Mouse (Mus musculus): Measurements from ENCODE around the gene Rps9.
"Not testable (repeated sequence)": the region's sequence is repeated elsewhere in the genome, so short reads cannot be mapped to it uniquely, and the experiment has no call there.

The Rps9 gene

GRCm38 (mm10) chr7:3698471-3698870 is 5.3 kb upstream of the Rps9 start:
- no peak for DNase-seq

GRCm38 (mm10) chr7:3703148-3703878 is 480 bp upstream of the Rps9 start:
- no peak for DNase-seq

GRCm38 (mm10) chr7:3704475-3704874 is 682 bp downstream of the Rps9 start:
- no peak for DNase-seq

- peak in 1 of 2 experiments; percentile 13 for DNase-seq
Measured at GRCm38 (mm10) chr7:3705461-3705860, 1.7 kb downstream of the Rps9 start.

- DNase-seq, result peak in 1 of 2 experiments; percentile 19
Measured at GRCm38 (mm10) chr7:3705911-3706310, 2.1 kb downstream of the Rps9 start.

GRCm38 (mm10) chr7:3706343-3706934 is 2.6 kb downstream of the Rps9 start:
- peak in 1 of 2 experiments; percentile 25 for DNase-seq

GRCm38 (mm10) chr7:3707027-3707426 is 3.2 kb downstream of the Rps9 start:
- no peak for DNase-seq

GRCm38 (mm10) chr7:3707568-3708413 is 4.0 kb downstream of the Rps9 start:
- DNase-seq, result no peak

GRCm38 (mm10) chr7:3708447-3708980 is 4.7 kb downstream of the Rps9 start:
- DNase-seq, result not testable (repeated sequence)

- DNase-seq, result no peak
Measured at GRCm38 (mm10) chr7:3709000-3709399, 5.2 kb downstream of the Rps9 start.

GRCm38 (mm10) chr7:3712264-3712942 is 8.6 kb downstream of the Rps9 start:
- DNase-seq, result no peak

GRCm38 (mm10) chr7:3715249-3715648 is 11.5 kb downstream of the Rps9 start:
- peak in 1 of 2 experiments; percentile 0 for DNase-seq

GRCm38 (mm10) chr7:3720268-3720667 is 16.5 kb downstream of the Rps9 start, which contains the start of gene Pirb:
Gene Pirb, minus strand, starts transcription at chr7:3720391.
- DNase-seq, result not testable (repeated sequence)

GRCm38 (mm10) chr7:3725459-3725858 is 21.7 kb downstream of the Rps9 start:
- DNase-seq, result not testable (repeated sequence)

- not testable (repeated sequence) for DNase-seq
Measured at GRCm38 (mm10) chr7:3732675-3733074, 28.9 kb downstream of the Rps9 start.

Measured in cerebellum, postnatal 10 days (tissue).